Comparison of ENCODE assay signal across 21 mouse cellular contexts in genomic region chr2:5154711-5155110, GRCm38 (mm10). TPM values are rescaled to one million over a fixed set of nuclear protein-coding genes. Genes with fewer than 3 reads are reported as not detected.
DNase-seq lines count a peak whose midpoint lies in the region; ATAC-seq and TF ChIP-seq lines count a peak whose summit lies in the region.
"Had no signal": no experiment of that assay in that cellular context is flagged by ENCODE, and none has a peak within 500 bp of the region (broad histone marks: within the 10 kb centered on the region; RNA-seq: fewer than 3 reads in every experiment).

No protein-coding gene starts in this region.

- peak in 1 of 3 experiments; percentile 17; a peak in 1 of 6 replicates for TF ChIP-seq CTCF in MEL (IDR thresholded peaks at IDR 0.05 in 2 of 3, conservative IDR thresholded peaks at IDR 0.05 in 1 of 3; ENCODE audit: control insufficient read depth in 1 of 3, insufficient read depth in 1 of 3, low read depth in 2 of 3, low read length in 3 of 3, poor library complexity in 1 of 3, severe bottlenecking in 1 of 3)
- TF ChIP-seq CTCF in lung, postnatal 0 days (IDR thresholded peaks at IDR 0.05), result no peak

- TF ChIP-seq RAD21 in MEL (IDR thresholded peaks at IDR 0.05; ENCODE audit: low read depth, low read length), result no peak

- no peak for TF ChIP-seq EP300 in MEL (IDR thresholded peaks at IDR 0.05; ENCODE audit: low read depth in 1 of 2, low read length in 2 of 2)
- TF ChIP-seq EP300 in lung, postnatal 0 days (IDR thresholded peaks at IDR 0.05), result no peak

- no peak overlapping the region for H3K4me2 ChIP-seq in lung, postnatal 0 days (replicated peaks; ENCODE audit: low read depth, low read length)
- H3K4me2 ChIP-seq: embryonic facial prominence, embryonic 12.5 days; forebrain, embryonic 13.5 days; forebrain, embryonic 15.5 days had no signal

- WGBS in lung, postnatal 0 days, result 87% methylated on average over 5 of the region's 5 CpGs

- H3K4me3 ChIP-seq in MEL (ENCODE audit: control insufficient read depth in 1 of 2, insufficient read depth in 1 of 2, low read depth in 2 of 2, low read length in 2 of 2), result no peak overlapping the region
- H3K4me3 ChIP-seq in lung, postnatal 0 days (ENCODE audit: low read depth, low read length), result no peak overlapping the region
- H3K4me3 ChIP-seq: embryonic facial prominence, embryonic 10.5 days; embryonic facial prominence, embryonic 12.5 days; forebrain, embryonic 13.5 days; forebrain, embryonic 15.5 days had no signal

- H3K9ac ChIP-seq in MEL (ENCODE audit: control insufficient read depth, low read depth, low read length, poor library complexity, severe bottlenecking), result no peak overlapping the region
- H3K9ac ChIP-seq in lung, postnatal 0 days (replicated peaks; ENCODE audit: low read depth), result no peak overlapping the region
- H3K9ac ChIP-seq: embryonic facial prominence, embryonic 12.5 days; forebrain, embryonic 13.5 days; forebrain, embryonic 15.5 days; forebrain, postnatal 0 days had no signal

- no peaks in the 10 kb centered on the region for H3K36me3 ChIP-seq in MEL (ENCODE audit: control insufficient read depth in 1 of 2, insufficient read depth in 2 of 2, low read length in 2 of 2)
- no peaks in the 10 kb centered on the region for H3K36me3 ChIP-seq in lung, postnatal 0 days (ENCODE audit: insufficient read depth, low read length)
- H3K36me3 ChIP-seq: embryonic facial prominence, embryonic 10.5 days; embryonic facial prominence, embryonic 12.5 days; forebrain, embryonic 15.5 days; G1E had no signal

- intact Hi-C loops in left cerebral cortex, postnatal 14 days (cut with DNase I), result no loop called here

- DNase-seq in ES-CJ7 (ENCODE audit: low read depth, low spot score) (peak; percentile 56), MEL (ENCODE audit: low read depth, low spot score) (peak; percentile 18), R1 (ENCODE audit: low read depth, low spot score) (peak; percentile 58)
- DNase-seq in frontal cortex, postnatal 14 days (ENCODE audit: low spot score in 2 of 2), result no peak
- no peak for DNase-seq in lung, postnatal 0 days (ENCODE audit: low spot score)
- no peak for DNase-seq in left cerebral cortex, postnatal 14 days (ENCODE audit: low spot score in 2 of 2)
- DNase-seq: adrenal gland, adult 8-10 months; adrenal gland, postnatal 14 days; adrenal gland, postnatal 36 days; cerebellum, adult 11-12 months; cerebellum, adult 2 months; cerebellum, adult 9-10 months; cerebellum, postnatal 10 days; cerebellum, postnatal 25 days; forebrain, postnatal 0 days had no signal

- no peak overlapping the region for H3K27ac ChIP-seq in MEL (ENCODE audit: control insufficient read depth, low read depth, low read length)
- no peak overlapping the region for H3K27ac ChIP-seq in lung, postnatal 0 days (ENCODE audit: low read length)
- H3K27ac ChIP-seq: embryonic facial prominence, embryonic 10.5 days; embryonic facial prominence, embryonic 12.5 days; forebrain, embryonic 13.5 days; forebrain, embryonic 15.5 days had no signal

- H3K79me2 ChIP-seq in MEL (ENCODE audit: control insufficient read depth, insufficient read depth, low read length, poor library complexity), result no peaks in the 10 kb centered on the region

- no peaks in the 10 kb centered on the region for H3K4me1 ChIP-seq in MEL (ENCODE audit: control insufficient read depth in 1 of 2, insufficient read depth in 2 of 2, low read length in 2 of 2)
- H3K4me1 ChIP-seq in lung, postnatal 0 days (ENCODE audit: insufficient read depth, low read depth, low read length), result no peaks in the 10 kb centered on the region
- H3K4me1 ChIP-seq: forebrain, embryonic 13.5 days; forebrain, embryonic 15.5 days had no signal

- no peaks in the 10 kb centered on the region for H3K9me3 ChIP-seq in MEL (replicated peaks; ENCODE audit: insufficient read depth, low read length)
- no peaks in the 10 kb centered on the region for H3K9me3 ChIP-seq in lung, postnatal 0 days (ENCODE audit: low read length)
- H3K9me3 ChIP-seq: embryonic facial prominence, embryonic 10.5 days; embryonic facial prominence, embryonic 12.5 days; forebrain, embryonic 13.5 days; forebrain, embryonic 15.5 days; G1E had no signal

- no peak for ATAC-seq in lung, postnatal 0 days
- ATAC-seq: activated CD4-positive, CD25-positive, alpha-beta regulatory T cell, adult 4 months; forebrain, embryonic 13.5 days; forebrain, embryonic 15.5 days; forebrain, postnatal 0 days had no signal

- no peak for TF ChIP-seq POLR2A in MEL (IDR thresholded peaks at IDR 0.05; ENCODE audit: control insufficient read depth in 1 of 2, insufficient read depth in 1 of 2, low read depth in 1 of 2, low read length in 2 of 2, poor library complexity in 1 of 2)

- peaks cover 0 to 3% of the 10 kb centered on the region in 2 experiments; a peak in 3 of 4 replicates for H3K27me3 ChIP-seq in MEL (ENCODE audit: control insufficient read depth in 1 of 2, insufficient read depth in 2 of 2, low read length in 2 of 2)
- no peaks in the 10 kb centered on the region for H3K27me3 ChIP-seq in lung, postnatal 0 days (replicated peaks; ENCODE audit: insufficient read depth, low read length)
- H3K27me3 ChIP-seq: embryonic facial prominence, embryonic 12.5 days; forebrain, embryonic 13.5 days; forebrain, embryonic 15.5 days had no signal

TF ChIP-seq in MEL, 35 proteins besides CTCF, POLR2A, EP300 and RAD21:
- TF ChIP-seq CHD1 (IDR thresholded peaks at IDR 0.05; ENCODE audit: low read depth, low read length) (no peak), SMC3 (IDR thresholded peaks at IDR 0.05; ENCODE audit: low read depth, low read length) (peak; percentile 37)
TF ChIP-seq in MEL: peak in this region for 1.

RNA-seq across cellular contexts. Expression of gene Ccdc3, which starts 17.1 kb away (rescaled TPM):
- not detected in 2 replicates for total RNA-seq in MEL (2012; rRNA removed)
- not detected for polyA plus RNA-seq in MEL (2012; ENCODE audit: insufficient read depth in 1 of 2, insufficient read length in 2 of 2, low read depth in 1 of 2, low replicate concordance in 2 of 2, missing spikeins in 1 of 2)
- 6.5 TPM in 2 replicates for polyA plus RNA-seq in lung, postnatal 0 days (2015; fragmentation: Nextera tagmentation; extraction: Ambion mirVana)
- total RNA-seq in left cerebral cortex, postnatal 14 days (2021), result 10 to 100 TPM; 19.6 to 25.3 TPM
- total RNA-seq: G1E had no signal
- polyA plus RNA-seq: activated CD4-positive, CD25-positive, alpha-beta regulatory T cell, adult 4 months; G1E had no signal

Comparison
In these comparisons a context has a peak if more than half of its experiments do, and no peak if none do; other contexts are left out.
1. DNase-seq: peak in ES-CJ7 (single experiment), MEL (single experiment) and R1 (single experiment); none in frontal cortex, postnatal 14 days (0 of 2), lung, postnatal 0 days (single experiment) and left cerebral cortex, postnatal 14 days (0 of 2).
2. RNA of gene Ccdc3, which starts 17.1 kb away (total RNA-seq): 19.6 to 25.3 TPM in left cerebral cortex, postnatal 14 days; not detected in MEL; every median in the first group is over 10 times any median in the second.